Mouse (Mus musculus) forebrain, embryonic 12.5 days (tissue): ENCODE measurements at regions not wholly inside any gene's neighbourhood (a gene's known extent, or its start where the extent isn't known, plus 50 kb on each side); places are given as distances from the start of the nearest gene placed in this dataset.

Experiments
- ATAC-seq: fragments of 200-750 bp; cut with Nextera tagmentation; 2 replicates; pipeline ENCODE4 v1.8.0; 2017; ENCODE audit warnings: moderate TSS enrichment; ENCODE audit not compliant: low FRiP score
- H3K27ac ChIP-seq: fragments of 300-500 bp; sonication (generic); 2 replicates; pipeline ENCODE4 v1.5.1; 2016; ENCODE audit warnings: mild to moderate bottlenecking
- H3K27me3 ChIP-seq: fragments of 300-500 bp; sonication (generic); 2 replicates; pipeline ENCODE4 v1.6.1; 2016; ENCODE audit warnings: mild to moderate bottlenecking
- H3K36me3 ChIP-seq: fragments of 300-500 bp; sonication (generic); replicated peaks from 2 replicates; pipeline ENCODE4 v1.6.1; 2016; ENCODE audit warnings: mild to moderate bottlenecking
- H3K4me1 ChIP-seq: fragments of 300-500 bp; sonication (generic); 2 replicates; pipeline ENCODE4 v1.6.1; 2016
- H3K4me2 ChIP-seq: fragments of 300-500 bp; sonication (generic); 2 replicates; pipeline ENCODE4 v1.6.1; 2016; ENCODE audit warnings: mild to moderate bottlenecking, moderate library complexity
- H3K4me3 ChIP-seq: fragments of 300-500 bp; sonication (generic); replicated peaks from 2 replicates; pipeline ENCODE4 v1.5.1; 2016; ENCODE audit warnings: mild to moderate bottlenecking
- H3K9ac ChIP-seq: fragments of 300-500 bp; sonication (generic); 2 replicates; pipeline ENCODE4 v1.6.1; 2016; ENCODE audit warnings: mild to moderate bottlenecking
- H3K9me3 ChIP-seq: fragments of 300-500 bp; sonication (generic); 2 replicates; pipeline ENCODE4 v1.6.1; 2016
- WGBS: fragments of 180-500 bp; shearing (Covaris S2); methylation state at CpG from one replicate; pipeline ENCODE4 v1.1.7; 2016; 5-methylcytosine and 5-hydroxymethylcytosine counted together

- no peak for ATAC-seq
- H3K27ac ChIP-seq, result no peak overlapping the region
- H3K9me3 ChIP-seq, result no peaks in the 10 kb centered on the region
- no peak overlapping the region for H3K9ac ChIP-seq
- no peak overlapping the region for H3K4me2 ChIP-seq
- H3K27me3 ChIP-seq, result no peaks in the 10 kb centered on the region
- H3K36me3 ChIP-seq, result no peaks in the 10 kb centered on the region
- H3K4me1 ChIP-seq, result no peaks in the 10 kb centered on the region
- WGBS, result 87% methylated on average over 3 of the region's 3 CpGs
- no peak overlapping the region for H3K4me3 ChIP-seq
Observed at GRCm38 (mm10) chr8:54465458-54466102, 63.8 kb upstream of the Asb5 start.
